Mouse (Mus musculus) lung, embryonic 16.5 days (tissue): ENCODE data around the gene Zfp28. TPM values are rescaled to one million over a fixed set of nuclear protein-coding genes. Genes with fewer than 3 reads are reported as not detected.

Experiments used
- ATAC-seq: fragments of 200-750 bp; cut with Nextera tagmentation; 2 replicates; pipeline ENCODE4 v1.8.0; 2017; ENCODE audit warnings: low read depth, mild to moderate bottlenecking, moderate library complexity
- H3K27ac ChIP-seq: fragments of 300-500 bp; sonication (generic); 2 replicates; pipeline ENCODE4 v1.5.1; 2014; ENCODE audit warnings: mild to moderate bottlenecking, control low read depth, low read length
- H3K27me3 ChIP-seq: fragments of 300-500 bp; sonication (generic); 2 replicates; pipeline ENCODE4 v1.6.1; 2014; ENCODE audit warnings: low read depth, low read length, mixed read lengths; ENCODE audit not compliant: control insufficient read depth, insufficient read depth
- H3K36me3 ChIP-seq: fragments of 300-500 bp; sonication (generic); 2 replicates; pipeline ENCODE4 v1.6.1; 2014; ENCODE audit warnings: low read length; ENCODE audit not compliant: control insufficient read depth, insufficient read depth
- H3K4me1 ChIP-seq: fragments of 300-500 bp; sonication (generic); replicated peaks from 2 replicates; pipeline ENCODE4 v1.6.1; 2014; ENCODE audit warnings: low read length, mixed read lengths; ENCODE audit not compliant: control insufficient read depth, insufficient read depth
- H3K4me2 ChIP-seq: fragments of 300-500 bp; sonication (generic); 2 replicates; pipeline ENCODE4 v1.6.1; 2014; ENCODE audit warnings: low read depth, low read length, control low read depth
- H3K4me3 ChIP-seq: fragments of 300-500 bp; sonication (generic); 2 replicates; pipeline ENCODE4 v1.5.1; 2014; ENCODE audit warnings: mild to moderate bottlenecking, low read length, control low read depth
- H3K9ac ChIP-seq: fragments of 300-500 bp; sonication (generic); 2 replicates; pipeline ENCODE4 v1.6.1; 2014; ENCODE audit warnings: low read length, control low read depth
- H3K9me3 ChIP-seq: fragments of 300-500 bp; sonication (generic); 2 replicates; pipeline ENCODE4 v1.6.1; 2016; ENCODE audit warnings: low read length; ENCODE audit not compliant: control insufficient read depth
- WGBS: fragments of 180-500 bp; shearing (Covaris S2); extraction: QIAGEN DNeasy Blood & Tissue Kit; methylation state at CpG from one replicate; pipeline ENCODE4 v1.1.7; 2014; 5-methylcytosine and 5-hydroxymethylcytosine counted together
- polyA plus RNA-seq: library from polyadenylated mRNA; unstranded; fragments of >200 nt; fragmentation: Nextera tagmentation; extraction: Ambion mirVana; gene quantifications from 2 replicates; pipeline ENCODE4 v1.2.1, GENCODE M21; 2015

The Zfp28 gene
- 9.5 and 10.5 TPM in 2 replicates for polyA plus RNA-seq

GRCm38 (mm10) chr7:6383044-6383455 is at the start of gene Zfp28:
Gene Zfp28 (plus strand): TSS chr7:6383295.
- peak within 1 kb of the TSS; percentile 82 for H3K9ac ChIP-seq
- H3K27ac ChIP-seq: no peak within 1 kb of the TSS
- ATAC-seq: peak; percentile 98
- H3K27me3 ChIP-seq: no peaks in the 10 kb centered on the region
- peak within 1 kb of the TSS; percentile 76 for H3K4me3 ChIP-seq
- no peaks in the 10 kb centered on the region for H3K36me3 ChIP-seq
- H3K4me1 ChIP-seq: peaks cover 10% of the 10 kb centered on the region
- H3K4me2 ChIP-seq: peak within 1 kb of the TSS; percentile 84
- under 1% methylated on average over 28 of the region's 28 CpGs for WGBS
- H3K9me3 ChIP-seq: no peaks in the 10 kb centered on the region

- WGBS: 71% methylated on average over 5 of the region's 5 CpGs
- no peaks in the 10 kb centered on the region for H3K36me3 ChIP-seq
- H3K4me3 ChIP-seq: no peak overlapping the region
- H3K4me1 ChIP-seq: no peaks in the 10 kb centered on the region
- no peaks in the 10 kb centered on the region for H3K9me3 ChIP-seq
- no peak overlapping the region for H3K4me2 ChIP-seq
- H3K27me3 ChIP-seq: no peaks in the 10 kb centered on the region
- no peak for ATAC-seq
- no peak overlapping the region for H3K27ac ChIP-seq
- no peak overlapping the region for H3K9ac ChIP-seq
Observed at GRCm38 (mm10) chr7:6339865-6340264, 43.2 kb upstream of the Zfp28 start.

DNA sequence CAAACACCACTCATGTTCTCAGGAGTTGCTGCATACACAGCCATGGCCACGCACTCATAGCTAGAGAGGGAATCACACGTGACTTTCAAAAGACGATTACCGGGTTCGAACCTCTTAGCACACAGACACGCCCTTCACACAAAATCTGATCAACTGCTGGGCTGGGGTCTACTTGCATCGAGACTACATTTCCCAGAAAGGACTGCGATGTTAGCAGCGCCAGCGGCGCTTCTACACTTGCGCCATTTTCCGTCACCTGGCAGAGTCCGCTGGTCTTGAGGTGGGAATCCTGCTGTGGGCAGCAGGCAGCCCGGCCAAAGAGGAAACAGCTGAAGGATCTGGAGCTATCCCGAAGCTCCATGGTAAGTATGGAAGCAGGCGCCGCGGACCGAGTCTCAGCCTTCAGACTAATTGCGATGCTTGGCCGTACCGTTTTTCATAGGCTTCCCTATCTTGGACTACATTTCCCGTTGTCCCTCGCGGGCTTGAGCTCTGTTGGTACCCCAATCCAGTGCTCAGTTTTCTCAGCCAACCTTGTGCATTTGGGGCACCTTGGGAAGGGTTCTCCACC is 39.5 kb upstream of the Zfp28 start, which contains the start of gene Gm3854:
TSS of gene Gm3854 (plus strand) at position 259 of the 571 bp plus-strand sequence.
- Histone ChIP-seq H3K4me3 (peak within 1 kb of the TSS; percentile 71), H3K4me2 (peak within 1 kb of the TSS; percentile 52), H3K27me3 (no peaks in the 10 kb centered on the region), H3K4me1 (no peaks in the 10 kb centered on the region), H3K9me3 (no peaks in the 10 kb centered on the region), H3K36me3 (no peaks in the 10 kb centered on the region), H3K27ac (no peak within 1 kb of the TSS), H3K9ac (peak within 1 kb of the TSS; percentile 73)
- peak; percentile 92 for ATAC-seq
- under 1% methylated on average over 26 of the region's 26 CpGs for WGBS

- H3K9ac ChIP-seq: peak overlapping the region; percentile 73
Observed at GRCm38 (mm10) chr7:6344124-6344523, 39.0 kb upstream of the Zfp28 start.

DNA sequence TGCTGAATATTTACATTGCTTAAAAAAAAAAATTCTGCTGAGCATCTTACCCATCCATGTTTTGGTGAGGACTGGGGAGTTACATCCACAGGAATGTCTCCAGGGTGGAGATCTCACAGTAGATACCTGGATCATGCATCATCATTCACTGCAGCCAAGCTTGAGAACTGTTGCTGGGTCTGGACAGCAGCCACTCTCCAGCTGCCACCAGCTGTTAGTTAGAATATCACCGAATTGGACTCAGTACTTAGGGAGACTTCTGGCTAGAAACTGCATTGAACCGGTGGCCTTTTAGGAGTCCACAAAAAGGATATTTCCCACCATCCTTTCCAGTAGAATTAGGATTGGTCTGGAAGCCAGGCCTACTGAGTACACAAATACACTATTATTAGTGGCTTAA is 25.0 kb upstream of the Zfp28 start:
- no peak overlapping the region for H3K9ac ChIP-seq
- no peaks in the 10 kb centered on the region for H3K27me3 ChIP-seq
- H3K9me3 ChIP-seq: no peaks in the 10 kb centered on the region
- WGBS: 62% methylated on average over 2 of the region's 2 CpGs
- no peak overlapping the region for H3K4me3 ChIP-seq
- H3K4me1 ChIP-seq: no peaks in the 10 kb centered on the region
- no peak for ATAC-seq
- no peaks in the 10 kb centered on the region for H3K36me3 ChIP-seq
- no peak overlapping the region for H3K27ac ChIP-seq
- H3K4me2 ChIP-seq: no peak overlapping the region

More at GRCm38 (mm10) chr7:6344124-6344523, 39.0 kb upstream of the Zfp28 start:
- Histone ChIP-seq H3K4me3 (peak overlapping the region; percentile 71), H3K9me3 (no peaks in the 10 kb centered on the region), H3K4me2 (peak overlapping the region; percentile 52), H3K4me1 (no peaks in the 10 kb centered on the region), H3K36me3 (no peaks in the 10 kb centered on the region), H3K27me3 (no peaks in the 10 kb centered on the region), H3K27ac (no peak overlapping the region)
- no peak for ATAC-seq
- 26% methylated on average over 10 of the region's 10 CpGs for WGBS

GRCm38 (mm10) chr7:6358937-6359590 is 24.0 kb upstream of the Zfp28 start:
- peaks cover 5% of the 10 kb centered on the region for H3K4me1 ChIP-seq
- no peak for ATAC-seq
- no peaks in the 10 kb centered on the region for H3K27me3 ChIP-seq
- no peak overlapping the region for H3K4me2 ChIP-seq
- no peaks in the 10 kb centered on the region for H3K9me3 ChIP-seq
- 52% methylated on average over 10 of the region's 10 CpGs for WGBS
- H3K36me3 ChIP-seq: no peaks in the 10 kb centered on the region
- H3K9ac ChIP-seq: no peak overlapping the region
- no peak overlapping the region for H3K4me3 ChIP-seq
- no peak overlapping the region for H3K27ac ChIP-seq

- Histone ChIP-seq H3K27ac (no peak overlapping the region), H3K9me3 (no peaks in the 10 kb centered on the region), H3K4me2 (no peak overlapping the region), H3K4me1 (peaks cover 9% of the 10 kb centered on the region), H3K9ac (no peak overlapping the region), H3K27me3 (no peaks in the 10 kb centered on the region), H3K4me3 (no peak overlapping the region), H3K36me3 (no peaks in the 10 kb centered on the region)
- WGBS: 15% methylated on average over 8 of the region's 9 CpGs
- ATAC-seq: no peak
Observed at GRCm38 (mm10) chr7:6360477-6361060, 22.5 kb upstream of the Zfp28 start.

DNA sequence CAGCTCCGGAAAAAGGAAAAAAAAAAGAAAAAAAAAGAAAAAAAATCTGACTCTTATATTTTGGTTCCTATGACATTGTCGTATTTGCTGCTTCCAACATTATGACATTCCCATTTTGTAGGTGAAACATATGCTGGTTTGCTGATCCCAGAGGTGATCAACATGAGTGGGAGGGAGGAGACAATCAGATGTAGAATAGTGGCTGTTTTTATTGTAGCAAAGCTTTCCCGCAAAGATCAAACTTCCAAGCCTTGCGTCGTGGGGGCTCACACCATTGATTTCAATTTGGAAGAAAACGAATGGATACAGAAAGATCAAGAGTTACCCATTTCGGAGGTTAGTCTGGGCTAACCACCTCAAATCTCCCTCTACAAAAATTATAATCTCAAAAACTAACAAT is 21.3 kb upstream of the Zfp28 start:
- H3K9me3 ChIP-seq: no peaks in the 10 kb centered on the region
- H3K9ac ChIP-seq: peak overlapping the region; percentile 67
- peak overlapping the region; percentile 76 for H3K27ac ChIP-seq
- no peaks in the 10 kb centered on the region for H3K36me3 ChIP-seq
- H3K4me1 ChIP-seq: peaks cover 9% of the 10 kb centered on the region
- H3K4me2 ChIP-seq: peak overlapping the region; percentile 70
- 21% methylated on average over 7 of the region's 7 CpGs for WGBS
- ATAC-seq: no peak
- H3K4me3 ChIP-seq: peak overlapping the region; percentile 65
- no peaks in the 10 kb centered on the region for H3K27me3 ChIP-seq

GRCm38 (mm10) chr7:6362268-6363046 is 20.6 kb upstream of the Zfp28 start:
- H3K27me3 ChIP-seq: no peaks in the 10 kb centered on the region
- H3K36me3 ChIP-seq: no peaks in the 10 kb centered on the region
- H3K9ac ChIP-seq: peak overlapping the region; percentile 67
- ATAC-seq: peak; percentile 95
- peak overlapping the region; percentile 65 for H3K4me3 ChIP-seq
- H3K9me3 ChIP-seq: no peaks in the 10 kb centered on the region
- H3K4me2 ChIP-seq: peak overlapping the region; percentile 70
- H3K4me1 ChIP-seq: peaks cover 9% of the 10 kb centered on the region
- under 1% methylated on average over 37 of the region's 38 CpGs for WGBS
- peak overlapping the region; percentile 94 for H3K27ac ChIP-seq
